Mouse (Mus musculus): ENCODE data around the gene Galnt14. TPM values are rescaled to one million over a fixed set of nuclear protein-coding genes. Genes with fewer than 3 reads are reported as not detected.
A peak's percentile ranks its signal among the peaks of the same experiment; 100 is the strongest.

Galnt14 gene
- total RNA-seq, 2 experiments from 2014 or later: not detected

DNA sequence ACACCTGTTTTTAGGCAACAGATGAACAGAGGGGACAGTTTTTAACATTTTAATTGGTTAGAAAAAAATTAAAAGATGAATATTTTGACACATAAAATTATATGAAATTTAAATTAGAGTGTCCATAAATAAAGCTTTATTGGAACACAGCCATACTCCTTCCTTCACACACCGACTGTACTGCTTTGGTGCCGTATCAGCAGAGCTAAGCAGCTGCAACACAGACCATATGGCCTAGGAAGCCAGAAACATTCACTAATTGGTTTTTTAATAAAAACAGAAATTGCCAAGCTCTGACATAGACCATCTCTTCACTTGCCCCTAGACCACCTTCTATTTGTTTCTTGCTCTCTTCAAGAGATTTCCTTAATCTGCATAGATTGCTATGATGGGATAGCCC lies 40.2 kb downstream of the Galnt14 start:
- ATAC-seq (replicated peaks; ENCODE audit: poor library complexity): no peak

DNA sequence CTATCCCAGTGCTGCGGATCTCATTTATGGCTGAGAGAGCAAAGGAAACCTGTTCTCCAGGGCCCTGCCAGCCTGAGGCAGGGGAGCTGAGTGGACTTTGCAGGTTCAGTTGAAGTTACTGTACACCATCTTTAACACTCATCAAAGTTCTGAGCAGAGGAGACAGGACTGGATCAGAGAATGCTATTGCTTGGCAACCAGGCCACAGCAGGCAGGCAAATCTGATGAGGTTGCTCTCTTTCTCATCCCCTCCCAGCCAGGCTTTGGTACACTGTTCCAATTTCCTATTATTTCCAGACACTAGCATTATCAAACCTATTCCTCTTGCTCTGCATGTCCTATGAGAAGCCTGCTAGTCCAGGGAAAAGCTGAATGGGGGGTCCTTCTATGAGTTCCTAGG lies 41.3 kb downstream of the Galnt14 start:
- ATAC-seq (replicated peaks; ENCODE audit: poor library complexity): no peak

DNA sequence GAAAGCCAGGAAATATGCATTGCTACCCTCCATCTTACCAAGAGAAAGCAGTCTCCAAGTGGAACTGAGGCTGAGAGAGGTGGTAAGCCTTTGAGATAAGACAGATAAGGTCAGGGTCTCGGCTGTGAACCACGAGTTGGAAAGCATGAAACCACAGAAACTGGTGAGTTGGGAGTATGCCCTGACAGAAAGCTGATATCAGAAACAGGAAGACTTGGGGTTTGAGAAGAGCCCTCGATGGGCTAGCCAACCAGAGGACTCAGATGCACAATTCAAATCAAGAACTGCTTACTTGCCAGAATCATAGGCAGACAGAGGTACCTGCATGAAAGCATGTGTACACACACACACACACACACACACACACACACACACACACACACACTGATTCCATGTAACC lies 47.0 kb downstream of the Galnt14 start:
- ATAC-seq (replicated peaks; ENCODE audit: poor library complexity): peak; percentile 71

DNA sequence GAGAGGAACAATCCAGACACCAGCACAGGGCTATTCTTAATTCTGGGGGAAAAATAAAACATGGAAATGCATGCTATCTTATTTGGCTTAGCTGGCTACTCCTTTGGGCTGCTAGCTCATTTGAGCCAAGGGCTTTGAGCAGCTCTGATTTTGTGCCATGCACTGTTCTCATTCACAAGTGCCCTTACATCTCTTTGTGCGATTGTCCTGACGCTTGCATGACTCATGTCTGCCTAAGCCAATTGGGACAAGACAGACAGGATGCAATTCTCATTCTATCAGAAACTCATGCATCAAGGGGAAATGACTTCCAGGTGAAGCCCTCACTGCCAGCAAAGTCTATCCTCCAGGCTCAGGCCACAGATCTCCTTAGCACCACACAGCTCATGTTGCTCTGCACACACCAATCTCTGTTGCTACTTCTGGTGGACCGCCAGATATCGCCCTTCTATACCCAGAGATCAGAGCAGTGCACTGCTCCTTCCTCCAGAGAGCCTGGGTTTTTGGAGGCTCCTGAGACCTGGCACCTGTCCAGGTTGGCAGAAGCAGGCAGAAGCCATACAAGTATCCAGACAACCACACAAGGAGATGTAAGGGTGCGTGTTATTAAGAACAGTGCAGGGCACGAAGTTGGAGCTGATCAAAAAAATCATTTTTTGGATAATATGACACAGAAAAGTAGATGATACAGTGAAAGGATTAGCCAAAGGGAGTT lies 51.4 kb downstream of the Galnt14 start:
- no peak for ATAC-seq (replicated peaks; ENCODE audit: poor library complexity)

DNA sequence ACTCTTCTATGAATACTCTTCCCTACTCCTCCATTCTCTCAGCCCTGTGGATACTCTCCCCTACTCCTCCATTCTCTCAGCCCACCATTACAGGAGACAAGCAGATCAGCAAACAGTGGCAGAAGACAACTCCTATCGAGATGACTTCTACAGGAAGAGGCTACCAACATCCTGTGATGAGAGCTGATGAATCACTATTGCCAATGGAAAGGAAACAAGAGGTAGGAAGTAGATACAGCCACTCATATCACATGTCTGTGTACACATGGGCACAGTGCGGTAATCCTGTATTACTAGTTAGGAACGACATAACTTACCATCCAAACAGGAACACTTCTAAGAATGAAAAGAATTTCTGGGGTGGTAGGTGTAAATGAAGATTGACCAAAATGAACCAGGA lies 53.9 kb downstream of the Galnt14 start:
- no peak for ATAC-seq (replicated peaks; ENCODE audit: poor library complexity)

DNA sequence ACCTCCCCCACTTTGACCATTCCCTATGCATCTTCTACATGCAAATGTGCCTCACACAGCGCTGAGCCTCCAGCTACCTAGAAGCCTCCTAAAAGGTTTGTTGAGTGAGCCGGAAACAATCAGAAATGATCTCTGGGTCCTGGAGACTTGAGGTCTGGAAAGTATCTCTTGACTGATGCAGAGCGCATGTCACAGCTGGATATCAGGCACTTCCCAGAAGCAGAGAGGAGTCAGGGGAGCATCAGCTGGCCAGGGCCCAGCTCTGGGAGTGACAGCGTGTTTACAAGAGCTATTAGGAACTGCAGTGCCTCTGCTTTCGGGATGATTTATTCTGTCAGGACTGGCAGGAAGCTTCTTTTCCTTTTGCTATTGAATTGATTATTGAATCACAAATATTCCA lies 56.0 kb downstream of the Galnt14 start:
- ATAC-seq (replicated peaks; ENCODE audit: poor library complexity): no peak

GRCm38 (mm10) chr17:73649371-73649770 lies 60.9 kb downstream of the Galnt14 start:
- ATAC-seq (replicated peaks; ENCODE audit: poor library complexity): no peak

- no peak for ATAC-seq (replicated peaks; ENCODE audit: poor library complexity)
Measured at GRCm38 (mm10) chr17:73641676-73642075, 68.6 kb downstream of the Galnt14 start.

DNA sequence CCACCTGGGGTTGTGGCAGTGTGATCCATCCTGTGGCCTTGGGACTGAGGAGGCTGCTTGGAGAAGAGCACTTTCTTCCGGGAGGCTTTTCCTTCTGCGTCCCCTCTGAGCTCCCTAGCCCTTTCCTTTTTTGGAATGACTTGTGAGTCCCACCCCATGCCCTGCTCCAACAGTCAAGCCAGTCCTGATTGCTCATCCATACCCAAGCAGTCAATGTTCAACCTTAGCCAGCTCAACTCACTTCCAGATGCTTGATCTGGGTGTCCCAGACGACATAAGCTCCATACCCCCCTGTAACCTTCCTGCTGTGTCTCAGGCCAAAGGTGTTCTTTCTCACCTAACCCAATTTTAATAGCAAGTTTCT lies 70.2 kb downstream of the Galnt14 start:
- ATAC-seq (replicated peaks; ENCODE audit: poor library complexity): no peak

DNA sequence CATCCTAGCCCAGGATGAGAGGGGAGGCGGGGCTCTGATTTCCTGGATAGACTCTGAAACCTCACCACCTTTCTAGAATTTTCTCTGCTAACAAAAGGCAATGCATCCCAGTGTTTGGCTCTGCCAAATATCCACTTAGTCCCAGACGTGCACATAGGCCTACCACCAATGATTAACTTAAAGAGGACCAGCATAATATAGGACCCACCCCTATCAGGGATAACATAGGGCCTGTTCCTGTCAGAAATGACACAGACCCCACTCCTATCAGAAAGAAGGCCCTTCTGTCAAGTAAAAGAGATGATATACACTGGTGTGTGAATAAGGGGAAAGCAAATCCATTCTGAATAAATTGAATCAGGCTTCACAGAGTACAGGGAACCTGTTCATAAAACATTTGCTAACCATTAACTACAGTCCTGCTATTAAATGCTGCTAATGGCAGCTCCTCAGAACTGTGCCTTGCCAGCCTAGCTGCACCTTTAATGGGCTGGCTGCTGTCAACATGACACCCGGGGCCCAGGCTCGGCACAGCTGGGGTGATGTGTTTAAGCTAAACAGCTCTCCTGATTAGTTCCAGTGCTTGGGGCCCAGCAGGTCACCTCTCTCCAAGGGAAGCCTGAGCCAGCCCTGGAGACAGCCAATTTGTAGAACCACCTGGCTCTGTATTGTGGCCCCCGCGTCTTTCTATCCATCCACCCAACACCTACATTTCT lies 70.7 kb downstream of the Galnt14 start:
- ATAC-seq (replicated peaks; ENCODE audit: poor library complexity): no peak

DNA sequence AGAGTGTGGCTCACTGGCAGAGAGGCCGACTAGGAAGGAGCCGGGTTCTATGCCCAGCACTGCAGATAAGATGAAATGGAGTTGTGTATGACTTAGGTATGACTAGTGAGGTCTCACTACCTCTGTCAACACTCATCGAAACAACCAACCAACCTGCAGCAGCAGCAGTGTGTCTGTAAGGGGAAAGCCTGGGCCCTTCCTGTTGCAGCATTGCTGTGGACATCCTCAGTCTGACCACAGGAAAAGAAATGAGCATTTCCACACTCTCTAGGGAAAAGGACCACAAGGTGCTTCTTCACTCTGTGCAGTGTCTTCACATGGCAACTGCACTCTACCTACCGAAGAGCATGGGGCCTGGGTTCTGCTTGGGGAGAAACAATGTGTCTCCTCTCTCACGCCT lies 73.3 kb downstream of the Galnt14 start:
- ATAC-seq (replicated peaks; ENCODE audit: poor library complexity): peak; percentile 81

- no peak for ATAC-seq (replicated peaks; ENCODE audit: poor library complexity)
Measured at GRCm38 (mm10) chr17:73634896-73635295, 75.4 kb downstream of the Galnt14 start.

- ATAC-seq (replicated peaks; ENCODE audit: poor library complexity): no peak
Measured at GRCm38 (mm10) chr17:73633991-73634710, 76.1 kb downstream of the Galnt14 start.

- no peak for ATAC-seq (replicated peaks; ENCODE audit: poor library complexity)
Measured at GRCm38 (mm10) chr17:73628263-73628914, 81.9 kb downstream of the Galnt14 start.

- no peak for ATAC-seq (replicated peaks; ENCODE audit: poor library complexity)
Measured at GRCm38 (mm10) chr17:73626912-73627311, 83.3 kb downstream of the Galnt14 start.

DNA sequence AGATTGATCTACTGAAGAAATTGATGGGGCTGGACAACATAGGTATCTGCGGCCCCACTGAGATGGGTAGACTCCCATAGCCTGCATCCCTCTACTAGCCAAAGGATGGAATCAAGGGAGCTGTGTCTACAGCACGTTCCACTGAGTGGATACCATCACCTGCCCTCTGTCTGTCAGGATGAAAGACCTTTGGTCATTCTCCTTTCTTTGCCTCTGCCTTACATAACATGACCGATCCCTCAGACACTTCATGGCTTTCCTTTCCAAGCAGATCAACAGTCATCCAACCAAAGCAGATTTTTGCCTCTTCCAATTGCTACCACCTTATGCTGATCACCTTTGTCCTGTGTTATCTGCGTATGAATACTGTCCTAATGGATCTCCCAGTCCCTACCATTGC lies 90.2 kb downstream of the Galnt14 start:
- no peak for ATAC-seq (replicated peaks; ENCODE audit: poor library complexity)

- no peak for ATAC-seq (replicated peaks; ENCODE audit: poor library complexity)
Measured at GRCm38 (mm10) chr17:73602552-73603478, 107.4 kb downstream of the Galnt14 start.

GRCm38 (mm10) chr17:73599923-73600322 lies 110.3 kb downstream of the Galnt14 start:
- ATAC-seq (replicated peaks; ENCODE audit: poor library complexity): no peak

DNA sequence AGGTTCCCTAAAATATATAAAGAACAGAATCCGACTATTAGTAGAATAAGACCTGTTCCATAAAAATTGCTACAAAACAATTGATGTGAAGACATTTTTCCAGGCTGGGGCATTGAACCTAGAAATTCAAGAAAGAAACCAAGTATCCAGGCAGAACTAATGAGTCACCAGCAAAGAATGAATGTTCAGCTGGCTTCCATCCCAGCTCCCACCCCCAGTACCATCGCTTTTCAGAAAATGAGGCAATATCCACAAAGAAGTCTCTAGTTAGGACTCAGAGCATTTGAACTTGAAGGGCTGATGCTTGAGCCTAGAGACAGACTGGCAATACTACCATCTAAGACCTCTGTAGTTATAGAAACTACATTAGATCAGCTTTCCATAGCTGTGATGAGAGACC lies 118.2 kb downstream of the Galnt14 start:
- ATAC-seq (replicated peaks; ENCODE audit: poor library complexity): no peak

DNA sequence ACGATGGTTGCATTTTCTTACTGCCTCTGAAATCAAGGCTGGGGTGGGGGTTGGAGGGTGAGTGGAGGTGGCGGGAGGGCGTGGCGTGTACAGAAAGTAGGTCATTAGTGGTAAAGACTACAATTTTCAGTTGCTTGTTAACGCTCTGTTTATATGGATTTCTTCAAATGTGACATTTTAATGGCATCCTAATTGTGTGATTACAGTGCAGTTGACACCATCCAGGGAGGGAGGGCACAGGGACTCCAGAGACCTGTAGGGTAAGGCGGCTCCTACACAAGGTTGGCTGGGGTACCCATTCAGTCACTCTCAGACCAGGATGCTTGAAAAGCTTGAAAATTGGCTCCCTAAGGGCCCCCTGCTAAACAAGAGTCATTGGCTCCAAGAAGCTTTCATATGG lies 122.7 kb downstream of the Galnt14 start:
- ATAC-seq (replicated peaks; ENCODE audit: poor library complexity): no peak

Data from megakaryocyte progenitor cell, adult 5-6 weeks (primary cell).